Mouse (Mus musculus): ENCODE measurements around the gene Cers3. TPM values are rescaled to one million over a fixed set of nuclear protein-coding genes. Genes with fewer than 3 reads are reported as not detected.

Gene Cers3
- polyA plus RNA-seq, 1 experiment from 2014 or later: 1.8 TPM

DNA sequence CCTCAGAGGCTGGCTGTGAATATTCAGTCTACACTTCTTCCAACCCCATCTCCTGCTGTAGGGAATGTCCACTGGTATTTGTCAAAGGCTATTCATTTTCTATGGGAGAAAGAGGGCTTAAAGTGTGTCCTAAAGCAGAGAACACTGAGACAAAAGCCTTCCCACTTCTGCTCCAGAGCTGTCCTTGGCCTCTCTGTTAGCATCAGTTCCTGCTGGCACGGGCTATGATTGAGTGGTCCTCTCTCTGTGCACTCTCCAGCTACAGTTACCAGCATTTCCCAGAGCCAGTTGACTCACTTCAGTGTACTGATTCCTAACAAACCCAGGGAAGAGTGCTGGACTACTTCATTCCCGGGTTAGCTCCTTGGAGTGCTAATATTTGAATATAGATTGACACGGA lies 43.2 kb downstream of the Cers3 start:
- Histone ChIP-seq H3K4me3 (replicated peaks) (no peak overlapping the region), H3K27ac (no peak overlapping the region), H3K36me3 (no peaks in the 10 kb centered on the region), H3K4me1 (replicated peaks) (peaks cover 13% of the 10 kb centered on the region), H3K9me3 (no peaks in the 10 kb centered on the region), H3K9ac (no peak overlapping the region), H3K27me3 (replicated peaks) (no peaks in the 10 kb centered on the region), H3K4me2 (replicated peaks) (no peak overlapping the region)
- no peak for ATAC-seq
- WGBS: 39% methylated on average over 3 of the region's 3 CpGs

DNA sequence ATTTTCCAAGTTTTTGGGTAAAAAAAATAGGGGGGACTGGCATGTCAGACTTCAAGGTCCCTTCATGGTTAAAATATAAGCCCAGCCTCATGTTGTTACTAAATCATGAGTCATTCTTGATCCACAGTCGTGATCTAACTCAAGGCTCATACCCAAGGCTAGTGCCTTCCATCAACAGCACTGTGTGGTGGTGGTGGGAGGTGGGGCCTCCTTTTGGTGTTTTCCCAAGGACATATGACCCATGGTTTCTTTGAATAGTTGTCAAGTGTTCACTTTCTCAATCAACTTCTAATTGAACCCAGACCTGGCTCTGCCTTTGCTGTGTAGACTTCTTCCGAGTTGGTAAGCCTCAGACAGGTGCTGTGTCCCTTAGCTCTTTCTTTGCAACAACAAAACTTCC lies 44.5 kb downstream of the Cers3 start:
- Histone ChIP-seq H3K4me1 (replicated peaks) (peaks cover 13% of the 10 kb centered on the region), H3K27me3 (replicated peaks) (no peaks in the 10 kb centered on the region), H3K27ac (no peak overlapping the region), H3K36me3 (no peaks in the 10 kb centered on the region), H3K9ac (no peak overlapping the region), H3K4me3 (replicated peaks) (no peak overlapping the region), H3K4me2 (replicated peaks) (no peak overlapping the region), H3K9me3 (no peaks in the 10 kb centered on the region)
- 60% methylated on average over 2 of the region's 2 CpGs for WGBS
- ATAC-seq: no peak

DNA sequence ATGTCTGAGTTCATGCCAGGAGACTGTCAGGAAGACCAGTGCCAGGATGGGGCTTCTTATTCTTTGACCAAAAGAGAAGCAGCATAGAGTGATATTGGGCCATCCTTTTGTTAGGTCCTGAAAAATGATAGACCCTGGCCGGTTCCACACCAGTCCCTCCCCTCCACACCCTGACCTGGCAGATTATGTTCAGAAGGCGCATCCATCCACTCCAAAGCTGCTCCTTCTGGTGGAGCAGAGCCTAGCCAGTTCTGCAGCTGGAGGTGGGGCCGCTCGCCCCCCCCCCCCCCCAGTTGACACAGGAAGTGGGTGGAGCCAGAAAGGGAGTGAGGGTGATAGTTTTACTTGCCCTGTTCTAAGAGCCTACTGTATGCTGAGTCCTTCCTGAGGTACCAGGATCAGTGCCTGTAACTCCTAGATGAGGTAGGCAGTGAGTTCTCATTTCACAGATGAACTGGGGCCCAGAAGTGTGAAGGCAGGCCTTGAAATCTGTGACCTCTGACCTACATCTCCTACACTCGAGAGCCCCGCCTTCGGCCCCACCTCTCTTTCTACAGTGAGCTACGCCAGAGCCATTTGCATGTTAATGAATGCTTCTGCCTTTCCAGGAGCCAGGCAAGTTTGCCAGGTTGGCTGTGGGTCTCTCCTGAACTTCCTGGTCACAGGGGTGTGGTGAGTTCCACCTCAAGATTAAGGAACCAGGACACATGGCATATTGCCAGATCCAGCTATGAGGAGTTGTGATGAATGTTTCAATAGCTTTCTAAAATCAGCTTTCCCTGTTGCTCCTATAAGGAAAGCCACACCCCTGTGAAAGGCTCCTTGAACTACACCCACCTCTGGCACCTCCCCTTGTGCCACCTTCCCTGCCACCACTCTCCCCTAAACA lies 46.8 kb downstream of the Cers3 start:
- peak; percentile 89 for ATAC-seq
- WGBS: 26% methylated on average over 8 of the region's 8 CpGs
- no peak overlapping the region for H3K27ac ChIP-seq

DNA sequence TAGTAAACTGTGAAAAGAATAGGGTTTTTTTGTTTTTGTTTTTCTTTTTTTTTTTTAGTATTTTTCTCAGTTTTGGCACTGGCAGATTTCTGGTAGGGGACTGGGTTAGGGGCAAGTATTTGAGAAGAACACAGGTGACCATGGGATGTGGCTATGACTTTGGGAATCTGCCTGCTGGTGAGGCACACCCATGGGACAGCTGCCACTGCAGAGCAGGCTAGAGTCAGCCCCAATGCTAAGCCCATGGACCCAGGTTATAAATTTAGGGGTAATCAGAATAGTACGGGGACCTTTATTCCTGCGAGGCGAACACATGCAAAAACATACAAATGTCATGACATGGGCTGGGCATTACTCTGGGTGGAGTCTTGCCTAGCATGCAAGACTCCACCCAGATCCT lies 47.7 kb downstream of the Cers3 start:
- H3K36me3 ChIP-seq: no peaks in the 10 kb centered on the region
- no peak overlapping the region for H3K4me3 ChIP-seq (replicated peaks)
- no peaks in the 10 kb centered on the region for H3K27me3 ChIP-seq (replicated peaks)
- H3K4me2 ChIP-seq (replicated peaks): no peak overlapping the region
- H3K9me3 ChIP-seq: no peaks in the 10 kb centered on the region
- peaks cover 13% of the 10 kb centered on the region for H3K4me1 ChIP-seq (replicated peaks)
- ATAC-seq: no peak
- WGBS: 90% methylated on average over 3 of the region's 3 CpGs
- H3K9ac ChIP-seq: no peak overlapping the region
- no peak overlapping the region for H3K27ac ChIP-seq

More for the DNA sequence above, 46.8 kb downstream of the Cers3 start:
- no peaks in the 10 kb centered on the region for H3K27me3 ChIP-seq (replicated peaks)
- H3K9ac ChIP-seq: no peak overlapping the region
- H3K4me3 ChIP-seq (replicated peaks): no peak overlapping the region
- H3K4me1 ChIP-seq (replicated peaks): peaks cover 13% of the 10 kb centered on the region
- H3K36me3 ChIP-seq: no peaks in the 10 kb centered on the region
- H3K4me2 ChIP-seq (replicated peaks): peak overlapping the region; percentile 24; the same call in 1 of the 2 replicates
- no peaks in the 10 kb centered on the region for H3K9me3 ChIP-seq

DNA sequence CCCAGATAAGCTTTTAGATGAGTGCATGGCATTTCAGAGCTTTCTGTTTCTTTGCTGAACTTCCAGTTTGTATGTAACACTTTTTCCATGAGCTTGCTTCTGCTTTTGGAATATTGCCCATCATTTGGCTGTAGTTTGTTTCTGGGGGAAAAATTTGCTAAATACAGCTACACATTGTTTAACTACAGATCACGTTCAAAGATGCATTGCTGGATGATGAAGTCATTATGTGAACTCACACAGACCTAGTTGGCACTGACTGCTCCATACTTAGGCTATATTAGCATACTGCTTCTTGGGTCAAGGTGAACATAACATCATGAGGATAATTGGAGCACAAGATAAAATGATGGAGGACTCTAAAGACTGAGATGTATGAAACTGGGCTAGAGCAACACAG lies 53.6 kb downstream of the Cers3 start:
- 15% methylated on average over 1 of the region's 1 CpGs for WGBS
- Histone ChIP-seq H3K36me3 (no peaks in the 10 kb centered on the region), H3K27me3 (replicated peaks) (no peaks in the 10 kb centered on the region), H3K9me3 (no peaks in the 10 kb centered on the region), H3K27ac (no peak overlapping the region), H3K4me3 (replicated peaks) (no peak overlapping the region), H3K9ac (no peak overlapping the region), H3K4me1 (replicated peaks) (no peaks in the 10 kb centered on the region), H3K4me2 (replicated peaks) (no peak overlapping the region)
- ATAC-seq: no peak

DNA sequence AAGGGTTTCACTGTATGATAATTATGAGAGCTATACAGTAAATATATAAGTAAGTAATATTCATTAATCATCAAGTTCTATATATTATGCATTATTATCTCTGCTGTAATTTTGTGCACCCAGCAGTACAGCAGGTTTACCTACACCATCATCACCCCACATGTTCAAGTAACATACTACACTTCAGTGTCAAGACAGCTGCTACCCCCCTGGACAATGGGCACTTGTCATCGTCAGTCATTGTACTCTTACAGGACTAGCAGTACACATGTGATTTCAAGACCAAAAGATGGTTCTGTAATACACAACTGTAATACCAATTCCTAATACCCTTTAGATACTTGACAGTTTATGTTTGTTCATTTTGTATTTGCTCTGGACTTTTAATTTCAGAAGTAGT lies 54.0 kb downstream of the Cers3 start:
- ATAC-seq: no peak
- H3K4me2 ChIP-seq (replicated peaks): no peak overlapping the region
- H3K9ac ChIP-seq: no peak overlapping the region
- H3K9me3 ChIP-seq: no peaks in the 10 kb centered on the region
- H3K27ac ChIP-seq: no peak overlapping the region
- no peaks in the 10 kb centered on the region for H3K27me3 ChIP-seq (replicated peaks)
- no peak overlapping the region for H3K4me3 ChIP-seq (replicated peaks)
- WGBS: 89% methylated on average over 1 of the region's 1 CpGs
- no peaks in the 10 kb centered on the region for H3K4me1 ChIP-seq (replicated peaks)
- no peaks in the 10 kb centered on the region for H3K36me3 ChIP-seq

DNA sequence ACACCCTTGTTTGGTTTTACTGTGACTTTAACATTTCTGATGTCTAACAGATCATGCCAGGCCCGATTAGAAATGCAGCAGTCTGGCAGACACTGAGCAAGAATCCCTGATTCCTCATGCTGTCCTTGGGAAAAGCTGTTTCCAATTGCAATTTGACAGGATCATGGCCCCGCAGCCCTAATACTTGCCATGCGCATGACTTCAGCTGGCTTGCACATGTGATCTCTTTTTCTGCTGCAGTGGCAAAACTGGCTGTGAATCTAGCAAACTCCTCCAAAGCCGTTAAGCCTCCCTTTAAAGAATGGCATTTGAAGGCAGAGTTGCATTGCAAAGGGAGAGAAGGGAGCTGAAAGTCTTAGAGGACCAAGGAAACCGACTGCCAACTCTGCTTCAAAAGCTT lies 55.5 kb downstream of the Cers3 start:
- Histone ChIP-seq H3K27ac (no peak overlapping the region), H3K4me3 (replicated peaks) (no peak overlapping the region), H3K9ac (no peak overlapping the region), H3K4me2 (replicated peaks) (no peak overlapping the region), H3K4me1 (replicated peaks) (0 out of 2 replicates have a peak, but pooled peaks cover 4% of the 10 kb centered on the region), H3K9me3 (no peaks in the 10 kb centered on the region), H3K36me3 (no peaks in the 10 kb centered on the region), H3K27me3 (replicated peaks) (no peaks in the 10 kb centered on the region)
- no peak for ATAC-seq
- WGBS: 51% methylated on average over 5 of the region's 5 CpGs

DNA sequence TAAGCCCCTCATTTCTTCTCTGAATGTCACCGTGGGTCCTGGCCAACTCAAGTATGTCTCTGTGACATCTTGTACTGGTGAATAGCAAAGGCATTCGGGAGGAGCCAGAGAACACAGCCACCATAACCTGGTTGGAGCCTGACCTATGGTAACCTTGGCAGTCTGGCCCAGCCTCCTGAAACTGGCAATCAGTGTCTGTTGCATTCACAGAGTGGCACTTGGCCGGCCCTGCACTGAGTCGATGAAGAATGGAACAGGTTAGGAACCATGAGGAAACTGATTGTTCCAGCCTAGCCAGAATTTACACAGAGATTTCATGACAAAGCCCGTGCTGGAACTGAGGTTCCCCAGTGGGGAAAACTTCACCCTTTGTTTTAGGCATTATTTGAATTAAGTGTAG lies 57.5 kb downstream of the Cers3 start:
- H3K4me3 ChIP-seq (replicated peaks): no peak overlapping the region
- no peaks in the 10 kb centered on the region for H3K36me3 ChIP-seq
- no peaks in the 10 kb centered on the region for H3K9me3 ChIP-seq
- H3K27ac ChIP-seq: no peak overlapping the region
- no peak for ATAC-seq
- H3K4me2 ChIP-seq (replicated peaks): no peak overlapping the region
- H3K4me1 ChIP-seq (replicated peaks): 0 out of 2 replicates have a peak, but pooled peaks cover 5% of the 10 kb centered on the region
- H3K27me3 ChIP-seq (replicated peaks): no peaks in the 10 kb centered on the region
- 64% methylated on average over 5 of the region's 5 CpGs for WGBS
- H3K9ac ChIP-seq: no peak overlapping the region

DNA sequence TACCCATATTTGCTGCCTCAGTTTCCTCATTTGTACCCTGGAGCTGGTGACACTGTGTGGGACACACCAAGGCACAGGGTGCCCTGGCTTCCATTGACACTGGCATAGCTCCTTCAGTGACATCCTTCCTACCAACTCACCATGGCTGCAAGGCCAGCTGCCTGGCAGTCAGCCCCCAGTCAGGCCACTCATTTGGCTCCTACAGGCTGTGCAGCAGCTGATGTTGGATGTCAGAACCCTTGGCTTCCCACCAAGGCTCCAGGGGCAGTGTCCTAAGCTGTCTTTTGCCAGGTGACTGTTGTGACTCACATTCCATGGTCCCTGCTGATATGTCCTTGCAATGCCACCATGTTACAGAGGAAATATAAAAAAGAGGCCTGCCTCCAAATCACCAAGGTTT lies 58.5 kb downstream of the Cers3 start:
- Histone ChIP-seq H3K36me3 (no peaks in the 10 kb centered on the region), H3K4me1 (replicated peaks) (0 out of 2 replicates have a peak, but pooled peaks cover 5% of the 10 kb centered on the region), H3K9me3 (no peaks in the 10 kb centered on the region), H3K27ac (no peak overlapping the region), H3K4me2 (replicated peaks) (no peak overlapping the region), H3K4me3 (replicated peaks) (no peak overlapping the region), H3K27me3 (replicated peaks) (no peaks in the 10 kb centered on the region), H3K9ac (no peak overlapping the region)
- no peak for ATAC-seq

DNA sequence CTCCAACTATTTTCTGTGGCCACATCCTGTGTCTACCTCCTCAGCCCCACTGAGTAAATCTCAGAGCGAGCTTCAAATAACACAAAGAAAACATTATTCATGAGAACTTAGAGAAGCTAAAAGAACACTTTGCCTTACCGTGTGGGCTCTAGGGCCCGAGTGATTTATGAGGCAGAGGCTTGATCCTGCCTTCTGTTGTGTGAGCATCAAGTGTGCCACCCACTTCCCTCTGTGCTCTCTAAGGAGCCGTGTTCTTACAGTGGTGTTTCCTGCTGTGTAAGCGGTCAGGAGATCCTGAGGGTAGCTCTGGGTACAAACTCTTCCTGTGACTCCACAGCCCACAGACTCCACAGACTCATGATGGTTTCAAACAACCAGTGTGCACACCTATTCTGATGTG lies 60.5 kb downstream of the Cers3 start:
- no peak overlapping the region for H3K4me3 ChIP-seq (replicated peaks)
- WGBS: 35% methylated on average over 5 of the region's 5 CpGs
- H3K9me3 ChIP-seq: no peaks in the 10 kb centered on the region
- no peak overlapping the region for H3K4me2 ChIP-seq (replicated peaks)
- no peak overlapping the region for H3K27ac ChIP-seq
- H3K4me1 ChIP-seq (replicated peaks): 0 out of 2 replicates have a peak, but pooled peaks cover 5% of the 10 kb centered on the region
- no peak for ATAC-seq
- H3K27me3 ChIP-seq (replicated peaks): no peaks in the 10 kb centered on the region
- H3K9ac ChIP-seq: no peak overlapping the region
- no peaks in the 10 kb centered on the region for H3K36me3 ChIP-seq

DNA sequence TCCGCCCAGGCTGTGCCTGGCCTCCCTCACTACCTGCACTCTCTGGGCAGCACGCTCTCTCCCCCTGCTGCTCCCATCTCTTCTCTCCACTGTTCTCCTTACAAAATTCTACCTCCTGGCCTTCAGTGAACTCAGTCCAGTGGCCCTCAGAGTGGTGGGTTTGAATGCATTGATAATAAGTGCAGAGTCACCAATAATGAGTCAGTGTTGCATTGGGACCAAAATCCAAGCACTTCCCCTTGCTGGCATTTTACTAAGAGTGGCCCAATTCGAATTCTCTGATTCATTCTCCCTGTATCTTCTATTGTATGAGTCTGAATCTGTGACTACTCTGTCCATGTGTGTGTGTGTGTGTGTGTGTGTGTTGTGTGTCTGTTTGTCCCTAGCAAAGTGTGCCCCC lies 63.5 kb downstream of the Cers3 start:
- Histone ChIP-seq H3K4me1 (replicated peaks) (0 out of 2 replicates have a peak, but pooled peaks cover 5% of the 10 kb centered on the region), H3K27me3 (replicated peaks) (no peaks in the 10 kb centered on the region), H3K4me2 (replicated peaks) (no peak overlapping the region), H3K4me3 (replicated peaks) (no peak overlapping the region), H3K9ac (no peak overlapping the region), H3K27ac (no peak overlapping the region), H3K36me3 (no peaks in the 10 kb centered on the region), H3K9me3 (no peaks in the 10 kb centered on the region)
- ATAC-seq: no peak
- 79% methylated on average over 3 of the region's 3 CpGs for WGBS

DNA sequence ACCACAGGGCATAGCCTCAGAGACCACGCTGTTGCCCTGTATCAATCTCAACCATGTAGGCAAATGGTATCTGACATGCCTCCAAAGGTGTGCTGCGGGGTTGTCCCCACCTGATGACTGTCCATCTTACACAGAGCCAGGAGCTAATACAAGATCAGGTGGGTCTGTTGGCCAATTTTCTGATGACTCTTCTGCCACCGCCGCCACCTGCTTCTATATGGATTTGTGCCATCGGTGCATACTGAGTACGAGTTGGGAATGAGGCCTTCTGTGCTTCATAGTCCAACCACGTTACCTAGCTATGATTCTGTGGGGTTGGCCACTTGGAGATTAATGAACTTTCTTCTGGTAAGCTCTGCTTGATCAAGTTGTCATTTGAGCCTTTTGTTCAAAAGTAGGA lies 67.1 kb downstream of the Cers3 start:
- H3K4me1 ChIP-seq (replicated peaks): no peaks in the 10 kb centered on the region
- no peaks in the 10 kb centered on the region for H3K9me3 ChIP-seq
- no peak overlapping the region for H3K4me2 ChIP-seq (replicated peaks)
- no peak overlapping the region for H3K9ac ChIP-seq
- ATAC-seq: no peak
- H3K27ac ChIP-seq: no peak overlapping the region
- WGBS: 95% methylated on average over 7 of the region's 7 CpGs
- no peaks in the 10 kb centered on the region for H3K27me3 ChIP-seq (replicated peaks)
- no peaks in the 10 kb centered on the region for H3K36me3 ChIP-seq
- no peak overlapping the region for H3K4me3 ChIP-seq (replicated peaks)

DNA sequence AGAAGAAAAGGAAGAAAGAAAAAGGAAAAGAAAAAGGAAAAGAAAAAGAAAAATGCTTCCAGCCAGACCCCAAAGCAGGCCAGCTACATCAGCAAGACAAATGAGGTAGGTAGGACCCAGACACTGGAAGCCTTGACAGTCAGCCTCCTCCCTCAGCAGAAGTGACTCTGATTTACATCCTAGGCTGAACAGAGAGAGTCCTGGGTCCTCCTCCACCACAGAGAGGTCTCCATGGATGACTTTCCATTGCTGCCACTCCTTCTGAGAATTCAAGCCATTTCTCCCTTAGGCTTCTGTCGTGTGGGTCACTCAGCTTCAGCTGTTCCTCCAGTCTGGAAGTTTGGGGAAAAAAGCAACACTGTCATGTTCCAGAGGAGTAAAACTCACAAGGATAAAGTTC lies 68.0 kb downstream of the Cers3 start:
- Histone ChIP-seq H3K4me1 (replicated peaks) (no peaks in the 10 kb centered on the region), H3K36me3 (no peaks in the 10 kb centered on the region), H3K9ac (no peak overlapping the region), H3K27ac (no peak overlapping the region), H3K4me2 (replicated peaks) (no peak overlapping the region), H3K4me3 (replicated peaks) (no peak overlapping the region), H3K27me3 (replicated peaks) (no peaks in the 10 kb centered on the region), H3K9me3 (no peaks in the 10 kb centered on the region)
- WGBS: 71% methylated on average over 1 of the region's 1 CpGs
- no peak for ATAC-seq
